Mouse (Mus musculus): Measurements from ENCODE around the gene Rhog.

DNA sequence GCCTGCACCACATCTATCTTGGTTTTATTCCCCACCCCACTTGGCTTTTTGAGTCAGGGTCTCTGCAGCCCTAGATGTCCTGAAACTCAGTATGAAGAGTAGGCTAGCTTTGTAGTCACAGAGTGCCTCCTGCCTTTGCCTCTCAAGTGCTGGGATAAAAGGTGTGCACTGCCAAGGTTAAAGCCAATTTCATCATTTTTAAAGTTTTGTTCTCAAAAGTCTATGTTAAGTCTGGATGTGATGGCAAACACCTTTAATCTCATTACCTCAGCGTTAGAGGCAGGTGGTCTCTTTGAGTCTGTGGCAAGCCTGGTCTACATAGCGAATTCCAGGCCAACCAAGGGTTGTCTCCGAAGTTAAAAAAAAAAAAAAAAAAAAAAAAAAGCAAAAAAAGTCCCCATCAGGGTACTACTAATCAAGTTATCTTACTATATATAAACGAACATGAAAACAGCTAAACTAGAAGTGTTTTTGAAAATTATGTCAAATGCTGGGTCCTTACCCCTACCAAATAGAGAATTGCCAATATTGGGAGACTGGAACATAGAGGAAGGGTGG lies 47.0 kb downstream of the Rhog start:
- TF ChIP-seq POLR2A (IDR thresholded peaks at IDR 0.05; ENCODE audit: borderline replicate concordance, low read depth, low read length) (no peak), CTCF (IDR thresholded peaks at IDR 0.05; ENCODE audit: low read depth, low read length) (no peak)
